Mouse (Mus musculus) kidney, postnatal 0 days (tissue): ENCODE measurements around the gene Map1lc3a. TPM values are rescaled to one million over a fixed set of nuclear protein-coding genes. Genes with fewer than 3 reads are reported as not detected.

ENCODE experiments used
- ATAC-seq: fragments of 200-750 bp; cut with Nextera tagmentation; replicated peaks from 2 replicates; pipeline ENCODE4 v1.8.0; 2017; ENCODE audit warnings: low read depth, moderate number of reproducible peaks, moderate TSS enrichment, moderate library complexity; ENCODE audit not compliant: low FRiP score
- DNase-seq: peaks from one replicate; pipeline ENCODE4 v3.0.0-alpha.2; 2016; ENCODE audit warnings: low spot score
- H3K27ac ChIP-seq: fragments of 300-500 bp; sonication (generic); 2 replicates; pipeline ENCODE4 v1.5.1; 2014; ENCODE audit warnings: mild to moderate bottlenecking
- H3K27me3 ChIP-seq: fragments of 300-500 bp; sonication (generic); 2 replicates; pipeline ENCODE4 v1.6.1; 2014; ENCODE audit warnings: low read length, mixed read lengths; ENCODE audit not compliant: insufficient read depth
- H3K36me3 ChIP-seq: fragments of 300-500 bp; sonication (generic); 2 replicates; pipeline ENCODE4 v1.6.1; 2014; ENCODE audit warnings: low read length, mixed read lengths; ENCODE audit not compliant: insufficient read depth
- H3K4me1 ChIP-seq: fragments of 300-500 bp; sonication (generic); replicated peaks from 2 replicates; pipeline ENCODE4 v1.6.1; 2014; ENCODE audit warnings: antibody characterized with exemption, low read length, mixed read lengths; ENCODE audit not compliant: insufficient read depth
- H3K4me2 ChIP-seq: fragments of 300-500 bp; sonication (generic); 2 replicates; pipeline ENCODE4 v1.6.1; 2014; ENCODE audit warnings: mild to moderate bottlenecking, low read length, moderate library complexity, mixed read lengths
- H3K4me3 ChIP-seq: fragments of 300-500 bp; sonication (generic); replicated peaks from 2 replicates; pipeline ENCODE4 v1.5.1; 2014; ENCODE audit warnings: low read depth, low read length
- H3K9ac ChIP-seq: fragments of 300-500 bp; sonication (generic); 2 replicates; pipeline ENCODE4 v1.6.1; 2014; ENCODE audit warnings: low read depth, low read length
- H3K9me3 ChIP-seq: fragments of 300-500 bp; sonication (generic); replicated peaks from 2 replicates; pipeline ENCODE4 v1.6.1; 2016; ENCODE audit warnings: low read length, inconsistent platforms, mixed read lengths
- CTCF ChIP-seq: IDR thresholded peaks from 2 replicates; pipeline ENCODE4 v1.5.1; 2016; ENCODE audit warnings: antibody characterized with exemption, low read depth, mild to moderate bottlenecking, moderate library complexity
- WGBS: fragments of 180-500 bp; shearing (Covaris S2); extraction: QIAGEN DNeasy Blood & Tissue Kit; methylation state at CpG from one replicate; pipeline ENCODE4 v1.1.7; 2014; 5-methylcytosine and 5-hydroxymethylcytosine counted together
- polyA plus RNA-seq: library from polyadenylated mRNA; unstranded; fragments of >200 nt; fragmentation: Nextera tagmentation; extraction: Ambion mirVana; gene quantifications from 2 replicates; pipeline ENCODE4 v1.2.1, GENCODE M21; 2015

Map1lc3a gene
- polyA plus RNA-seq, 1 experiment from 2014 or later, result 185 TPM

DNA sequence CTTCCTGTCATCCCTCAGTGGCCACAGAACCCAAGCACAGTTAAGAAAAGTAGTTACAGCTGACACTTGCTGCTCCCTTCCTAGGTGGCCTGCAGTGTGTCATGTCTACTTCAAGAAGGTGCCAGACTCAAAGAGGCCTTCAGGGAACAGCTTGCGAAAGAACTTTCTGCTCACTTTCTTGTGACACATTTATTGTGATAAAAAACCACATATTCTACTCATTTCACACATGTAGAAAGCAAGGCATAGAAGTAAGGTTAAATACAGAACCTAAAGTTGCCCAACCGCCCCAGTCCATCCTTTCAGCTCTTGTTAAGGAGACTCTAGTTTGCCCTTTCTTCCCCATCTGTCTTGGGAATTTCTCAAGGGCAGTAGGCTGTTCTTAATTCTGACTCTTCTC, 42.5 kb downstream of the Map1lc3a start:
- H3K4me2 ChIP-seq, result no peak overlapping the region
- no peak overlapping the region for H3K27ac ChIP-seq
- DNase-seq (no peak), ATAC-seq (no peak)
- TF ChIP-seq CTCF, result no peak
- H3K27me3 ChIP-seq, result no peaks in the 10 kb centered on the region
- no peaks in the 10 kb centered on the region for H3K4me1 ChIP-seq
- H3K36me3 ChIP-seq, result 0 out of 2 replicates have a peak, but pooled peaks cover 3% of the 10 kb centered on the region
- no peak overlapping the region for H3K9ac ChIP-seq
- WGBS, result 92% methylated on average over 2 of the region's 2 CpGs
- H3K9me3 ChIP-seq, result no peaks in the 10 kb centered on the region
- no peak overlapping the region for H3K4me3 ChIP-seq

DNA sequence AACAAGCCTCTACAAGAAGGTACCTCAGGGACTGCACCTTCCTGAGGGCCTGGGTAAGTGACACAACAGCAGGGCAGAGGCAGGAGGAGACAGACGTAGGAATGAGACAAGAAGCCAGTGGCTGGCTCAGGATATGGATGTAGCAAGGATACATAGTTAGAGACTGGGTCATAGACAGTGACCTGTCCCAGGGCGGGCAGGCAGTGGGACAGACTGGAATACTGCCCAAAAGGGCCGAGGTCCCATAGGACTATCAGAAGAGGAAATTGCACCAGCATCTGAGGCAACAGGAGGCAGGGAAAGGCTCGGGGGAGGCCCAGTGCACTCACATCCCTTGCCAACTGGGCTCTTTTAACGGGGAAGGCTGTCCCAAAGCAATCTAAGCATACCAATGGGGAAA, 44.5 kb downstream of the Map1lc3a start:
- no peak for ATAC-seq
- H3K27me3 ChIP-seq, result no peaks in the 10 kb centered on the region
- H3K4me1 ChIP-seq, result no peaks in the 10 kb centered on the region
- H3K27ac ChIP-seq, result no peak overlapping the region
- no peak overlapping the region for H3K9ac ChIP-seq
- H3K4me3 ChIP-seq, result no peak overlapping the region
- no peak overlapping the region for H3K4me2 ChIP-seq
- WGBS, result 69% methylated on average over 5 of the region's 5 CpGs
- H3K9me3 ChIP-seq, result no peaks in the 10 kb centered on the region
- no peak for TF ChIP-seq CTCF
- DNase-seq, result no peak
- H3K36me3 ChIP-seq, result 0 out of 2 replicates have a peak, but pooled peaks cover 3% of the 10 kb centered on the region

DNA sequence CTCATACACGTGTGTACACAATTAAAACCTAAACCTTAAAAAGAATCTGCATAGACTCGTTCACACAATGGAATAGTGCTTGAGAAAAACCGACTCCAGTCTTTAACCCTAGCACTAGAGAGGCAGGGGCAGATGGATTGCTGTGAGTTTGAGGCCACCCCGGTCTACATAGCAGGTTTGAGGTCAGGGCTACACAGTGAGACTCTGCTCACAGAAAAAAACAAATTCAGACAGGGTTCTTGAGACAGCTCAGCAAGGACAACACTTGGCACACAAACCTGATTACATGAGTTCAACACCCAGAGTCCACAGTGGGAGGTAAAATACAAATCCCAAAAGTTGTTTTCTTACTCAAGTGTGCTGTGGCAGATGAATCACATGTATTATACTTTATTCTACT, 49.9 kb downstream of the Map1lc3a start:
- 88% methylated on average over 4 of the region's 4 CpGs for WGBS
- Histone ChIP-seq H3K4me1 (no peaks in the 10 kb centered on the region), H3K9me3 (no peaks in the 10 kb centered on the region), H3K4me3 (no peak overlapping the region), H3K36me3 (peaks cover 9% of the 10 kb centered on the region), H3K4me2 (no peak overlapping the region), H3K9ac (no peak overlapping the region), H3K27ac (no peak overlapping the region), H3K27me3 (no peaks in the 10 kb centered on the region)
- no peak for DNase-seq
- no peak for TF ChIP-seq CTCF
- no peak for ATAC-seq

Other genes with a start within 250 kb of the Map1lc3a start
- gene Ahcy, start 201.8 kb upstream of the Map1lc3a start, polyA plus RNA-seq, result 47.2 and 52.1 TPM in 2 replicates
- 28.6 and 31.9 TPM in 2 replicates for gene Itch, start 142.8 kb upstream of the Map1lc3a start, polyA plus RNA-seq
- 373 and 405 TPM in 2 replicates for gene Dynlrb1, start 39.8 kb upstream of the Map1lc3a start, polyA plus RNA-seq
- gene Pigu, start 81.1 kb downstream of the Map1lc3a start, polyA plus RNA-seq, result 51.9 and 55.5 TPM in 2 replicates
- gene Trp53inp2, start 104.8 kb downstream of the Map1lc3a start, polyA plus RNA-seq, result 35.9 and 38.1 TPM in 2 replicates
- gene Ncoa6, start 197.6 kb downstream of the Map1lc3a start, polyA plus RNA-seq, result 19.0 and 19.6 TPM in 2 replicates
- 20.8 and 22.9 TPM in 2 replicates for gene Acss2, start 241.7 kb downstream of the Map1lc3a start, polyA plus RNA-seq
- 2.0 TPM in 2 replicates for gene Ggt7, start 241.9 kb downstream of the Map1lc3a start, polyA plus RNA-seq